Comparison of ENCODE assay signal across 9 mouse cellular contexts in genomic region chr5:32446394-32446793, GRCm38 (mm10). TPM values are rescaled to one million over a fixed set of nuclear protein-coding genes. Genes with fewer than 3 reads are reported as not detected.
DNase-seq lines count a peak whose midpoint lies in the region; ATAC-seq and TF ChIP-seq lines count a peak whose summit lies in the region.
"Had no signal": no experiment of that assay in that cellular context is flagged by ENCODE, and none has a peak within 500 bp of the region (broad histone marks: within the 10 kb centered on the region; RNA-seq: fewer than 3 reads in every experiment).

No protein-coding gene starts in this region.

- no peaks in the 10 kb centered on the region for H3K9me3 ChIP-seq in hindbrain, postnatal 0 days (ENCODE audit: low read length)
- H3K9me3 ChIP-seq in hindbrain, embryonic 12.5 days (replicated peaks), result no peaks in the 10 kb centered on the region
- no peaks in the 10 kb centered on the region for H3K9me3 ChIP-seq in heart, embryonic 11.5 days (replicated peaks; ENCODE audit: control insufficient read depth, low read length)
- H3K9me3 ChIP-seq in midbrain, embryonic 13.5 days, result no peaks in the 10 kb centered on the region

- WGBS in hindbrain, postnatal 0 days, result 30% methylated on average over 5 of the region's 5 CpGs
- WGBS in hindbrain, embryonic 12.5 days, result 44% methylated on average over 5 of the region's 5 CpGs
- 37% methylated on average over 5 of the region's 5 CpGs for WGBS in heart, embryonic 11.5 days (ENCODE audit: insufficient replicate concordance)
- WGBS in midbrain, embryonic 13.5 days, result 40% methylated on average over 5 of the region's 5 CpGs

- H3K27me3 ChIP-seq in hindbrain, postnatal 0 days (ENCODE audit: insufficient read depth, low read length), result no peaks in the 10 kb centered on the region
- no peaks in the 10 kb centered on the region for H3K27me3 ChIP-seq in hindbrain, embryonic 12.5 days
- no peaks in the 10 kb centered on the region for H3K27me3 ChIP-seq in heart, embryonic 11.5 days (ENCODE audit: control insufficient read depth, insufficient read depth, low read length)
- H3K27me3 ChIP-seq in midbrain, embryonic 13.5 days, result no peaks in the 10 kb centered on the region

- no peaks in the 10 kb centered on the region for H3K36me3 ChIP-seq in hindbrain, postnatal 0 days (ENCODE audit: insufficient read depth, low read length)
- no peaks in the 10 kb centered on the region for H3K36me3 ChIP-seq in hindbrain, embryonic 12.5 days
- no peaks in the 10 kb centered on the region for H3K36me3 ChIP-seq in heart, embryonic 11.5 days (ENCODE audit: control insufficient read depth, insufficient read depth, low read length)
- no peaks in the 10 kb centered on the region for H3K36me3 ChIP-seq in midbrain, embryonic 13.5 days

- no peak; the same call in 1 of the 2 replicates for ATAC-seq in hindbrain, postnatal 0 days
- no peak for ATAC-seq in hindbrain, embryonic 12.5 days (ENCODE audit: low FRiP score)
- ATAC-seq in heart, embryonic 11.5 days (replicated peaks; ENCODE audit: insufficient number of reproducible peaks, low FRiP score, low TSS enrichment), result no peak; the same call in 1 of the 2 replicates
- no peak for ATAC-seq in monocyte, adult 5-6 weeks (replicated peaks; ENCODE audit: insufficient number of reproducible peaks, low FRiP score, low TSS enrichment, poor library complexity, severe bottlenecking)
- no peak for ATAC-seq in midbrain, embryonic 13.5 days

- no peak overlapping the region for H3K4me2 ChIP-seq in hindbrain, postnatal 0 days (ENCODE audit: low read depth, low read length)
- no peak overlapping the region for H3K4me2 ChIP-seq in hindbrain, embryonic 12.5 days (replicated peaks)
- H3K4me2 ChIP-seq in heart, embryonic 11.5 days, result no peak overlapping the region
- H3K4me2 ChIP-seq in midbrain, embryonic 13.5 days (replicated peaks), result no peak overlapping the region
- H3K4me2 ChIP-seq: lung, embryonic 14.5 days had no signal

- H3K4me1 ChIP-seq in hindbrain, postnatal 0 days (ENCODE audit: insufficient read depth, low read length), result no peaks in the 10 kb centered on the region
- peaks cover 3% of the 10 kb centered on the region; the same call in 1 of the 2 replicates for H3K4me1 ChIP-seq in hindbrain, embryonic 12.5 days
- H3K4me1 ChIP-seq in heart, embryonic 11.5 days (ENCODE audit: control insufficient read depth, insufficient read depth, low read length), result peaks cover 2% of the 10 kb centered on the region; the same call in 1 of the 2 replicates
- no peaks in the 10 kb centered on the region for H3K4me1 ChIP-seq in midbrain, embryonic 13.5 days (replicated peaks)

- no peak overlapping the region for H3K27ac ChIP-seq in hindbrain, postnatal 0 days
- no peak overlapping the region for H3K27ac ChIP-seq in hindbrain, embryonic 12.5 days
- peak overlapping the region; percentile 65 for H3K27ac ChIP-seq in heart, embryonic 11.5 days (ENCODE audit: low read depth, low read length)
- no peak overlapping the region for H3K27ac ChIP-seq in midbrain, embryonic 13.5 days

- DNase-seq in hindbrain, postnatal 0 days (ENCODE audit: low spot score), result peak; percentile 22
- peak; percentile 81 for DNase-seq in cerebellum, adult 9-11 months
- peak; percentile 49 for DNase-seq in kidney, postnatal 14 days
- no peak for DNase-seq in right cerebral cortex, postnatal 4 days
- DNase-seq: lung, embryonic 14.5 days had no signal

- no peak overlapping the region for H3K4me3 ChIP-seq in hindbrain, postnatal 0 days (ENCODE audit: low read length)
- H3K4me3 ChIP-seq in hindbrain, embryonic 12.5 days, result no peak overlapping the region
- H3K4me3 ChIP-seq in heart, embryonic 11.5 days (ENCODE audit: low read depth, low read length), result no peak overlapping the region
- no peak overlapping the region for H3K4me3 ChIP-seq in midbrain, embryonic 13.5 days (replicated peaks)

- no peak overlapping the region for H3K9ac ChIP-seq in hindbrain, postnatal 0 days (replicated peaks; ENCODE audit: low read length)
- no peak overlapping the region for H3K9ac ChIP-seq in hindbrain, embryonic 12.5 days
- H3K9ac ChIP-seq in heart, embryonic 11.5 days (ENCODE audit: low read depth, low read length), result no peak overlapping the region
- H3K9ac ChIP-seq in midbrain, embryonic 13.5 days (replicated peaks), result no peak overlapping the region
- H3K9ac ChIP-seq: lung, embryonic 14.5 days had no signal

- no peak for TF ChIP-seq CTCF in hindbrain, postnatal 0 days (IDR thresholded peaks at IDR 0.05; ENCODE audit: low read depth)

RNA-seq across cellular contexts. Expression of gene Ppp1cb, which starts 12.2 kb away (rescaled TPM):
- total RNA-seq in hindbrain, postnatal 0 days (2014; rRNA removed), result 109 and 110 TPM in 2 replicates
- 199 TPM in 2 replicates for polyA plus RNA-seq in hindbrain, postnatal 0 days (2015; fragmentation: Nextera tagmentation; extraction: Ambion mirVana)
- polyA plus RNA-seq in hindbrain, embryonic 12.5 days (2016; fragmentation: Nextera tagmentation; extraction: Ambion mirVana), result 196 and 215 TPM in 2 replicates
- polyA plus RNA-seq in heart, embryonic 11.5 days (2014; fragmentation: Nextera tagmentation; extraction: Ambion mirVana), result 264 and 300 TPM in 2 replicates
- total RNA-seq in monocyte, adult 5-6 weeks (2017), result 454 to 494 TPM (median 475 TPM) in 3 replicates
- polyA plus RNA-seq in midbrain, embryonic 13.5 days (2015; fragmentation: Nextera tagmentation; extraction: Ambion mirVana), result 209 and 244 TPM in 2 replicates
